Comparison of ENCODE assay signal across 18 mouse cellular contexts in genomic region chr6:132795393-132795792, GRCm38 (mm10). TPM values are rescaled to one million over a fixed set of nuclear protein-coding genes. Genes with fewer than 3 reads are reported as not detected.
A peak's percentile ranks its signal among the peaks of the same experiment; 100 is the strongest.
DNase-seq lines count a peak whose midpoint lies in the region; ATAC-seq and TF ChIP-seq lines count a peak whose summit lies in the region.
"Had no signal": no experiment of that assay in that cellular context is flagged by ENCODE, and none has a peak within 500 bp of the region (broad histone marks: within the 10 kb centered on the region; RNA-seq: fewer than 3 reads in every experiment).

No protein-coding gene starts in this region.

- TF ChIP-seq POLR2A in cerebellum, adult 2 months (IDR thresholded peaks at IDR 0.05; ENCODE audit: borderline replicate concordance, insufficient read depth, low read length), result no peak

- H3K36me3 ChIP-seq in hindbrain, embryonic 11.5 days (ENCODE audit: control insufficient read depth, insufficient read depth, low read length), result no peaks in the 10 kb centered on the region
- H3K36me3 ChIP-seq in hindbrain, postnatal 0 days (ENCODE audit: insufficient read depth, low read length), result no peaks in the 10 kb centered on the region
- no peaks in the 10 kb centered on the region for H3K36me3 ChIP-seq in liver, embryonic 11.5 days (ENCODE audit: control insufficient read depth, insufficient read depth, low read length)
- H3K36me3 ChIP-seq in stomach, embryonic 14.5 days (ENCODE audit: control insufficient read depth, insufficient read depth, low read length), result no peaks in the 10 kb centered on the region
- no peaks in the 10 kb centered on the region for H3K36me3 ChIP-seq in liver, postnatal 0 days (replicated peaks; ENCODE audit: insufficient read depth, low read length)
- H3K36me3 ChIP-seq: liver, embryonic 13.5 days had no signal

- TF ChIP-seq EP300 in liver, postnatal 0 days (IDR thresholded peaks at IDR 0.05; ENCODE audit: low read depth), result no peak

- no peak overlapping the region for H3K9ac ChIP-seq in hindbrain, embryonic 11.5 days (ENCODE audit: low read depth, low read length)
- no peak overlapping the region for H3K9ac ChIP-seq in hindbrain, postnatal 0 days (replicated peaks; ENCODE audit: low read length)
- no peak overlapping the region for H3K9ac ChIP-seq in liver, embryonic 11.5 days (ENCODE audit: low read depth, low read length)
- H3K9ac ChIP-seq in stomach, embryonic 14.5 days (replicated peaks; ENCODE audit: low read depth, low read length), result no peak overlapping the region
- no peak overlapping the region for H3K9ac ChIP-seq in liver, postnatal 0 days (replicated peaks)
- H3K9ac ChIP-seq: liver, embryonic 13.5 days had no signal

- no peaks in the 10 kb centered on the region for H3K27me3 ChIP-seq in hindbrain, embryonic 11.5 days (ENCODE audit: control insufficient read depth, insufficient read depth, low read length)
- no peaks in the 10 kb centered on the region for H3K27me3 ChIP-seq in hindbrain, postnatal 0 days (ENCODE audit: insufficient read depth, low read length)
- H3K27me3 ChIP-seq in liver, embryonic 11.5 days (replicated peaks; ENCODE audit: control insufficient read depth, insufficient read depth, low read length), result no peaks in the 10 kb centered on the region
- no peaks in the 10 kb centered on the region for H3K27me3 ChIP-seq in stomach, embryonic 14.5 days (ENCODE audit: control insufficient read depth, insufficient read depth, low read length)
- H3K27me3 ChIP-seq in cerebellum, adult 2 months (ENCODE audit: control insufficient read depth, insufficient read depth, low read length), result no peaks in the 10 kb centered on the region
- no peaks in the 10 kb centered on the region for H3K27me3 ChIP-seq in liver, postnatal 0 days (ENCODE audit: insufficient read depth, low read length)
- H3K27me3 ChIP-seq: liver, embryonic 13.5 days had no signal

- 15% methylated on average over 1 of the region's 1 CpGs for WGBS in hindbrain, embryonic 11.5 days
- 35% methylated on average over 1 of the region's 1 CpGs for WGBS in hindbrain, postnatal 0 days
- 35% methylated on average over 1 of the region's 1 CpGs for WGBS in liver, embryonic 11.5 days
- WGBS in stomach, embryonic 14.5 days, result 13% methylated on average over 1 of the region's 1 CpGs
- 12% methylated on average over 1 of the region's 1 CpGs for WGBS in cerebellum, adult 2 months
- WGBS in liver, postnatal 0 days (ENCODE audit: insufficient replicate concordance), result 17% methylated on average over 1 of the region's 1 CpGs

- H3K4me1 ChIP-seq in hindbrain, embryonic 11.5 days (replicated peaks; ENCODE audit: control insufficient read depth, insufficient read depth, low read length), result no peaks in the 10 kb centered on the region
- no peaks in the 10 kb centered on the region for H3K4me1 ChIP-seq in hindbrain, postnatal 0 days (ENCODE audit: insufficient read depth, low read length)
- no peaks in the 10 kb centered on the region for H3K4me1 ChIP-seq in liver, embryonic 11.5 days (replicated peaks; ENCODE audit: control insufficient read depth, insufficient read depth, low read length)
- H3K4me1 ChIP-seq in stomach, embryonic 14.5 days (ENCODE audit: control insufficient read depth, insufficient read depth, low read length), result no peaks in the 10 kb centered on the region
- H3K4me1 ChIP-seq in cerebellum, adult 2 months (ENCODE audit: control insufficient read depth, insufficient read depth, low read length), result no peaks in the 10 kb centered on the region
- no peaks in the 10 kb centered on the region for H3K4me1 ChIP-seq in liver, postnatal 0 days (ENCODE audit: insufficient read depth)
- H3K4me1 ChIP-seq: liver, embryonic 13.5 days had no signal

- TF ChIP-seq CTCF in hindbrain, postnatal 0 days (IDR thresholded peaks at IDR 0.05; ENCODE audit: low read depth), result no peak
- no peak for TF ChIP-seq CTCF in cerebellum, adult 2 months (IDR thresholded peaks at IDR 0.05; ENCODE audit: borderline replicate concordance, insufficient read depth, low read depth, low read length)
- TF ChIP-seq CTCF in liver, postnatal 0 days (IDR thresholded peaks at IDR 0.05; ENCODE audit: low read depth), result no peak

- ATAC-seq in hindbrain, embryonic 11.5 days (ENCODE audit: low FRiP score), result no peak
- ATAC-seq in hindbrain, postnatal 0 days, result no peak
- ATAC-seq in liver, embryonic 11.5 days (replicated peaks; ENCODE audit: low FRiP score), result peak; percentile 41; the same call in 1 of the 2 replicates
- ATAC-seq in stomach, embryonic 14.5 days (ENCODE audit: insufficient number of reproducible peaks, insufficient read depth, low FRiP score, low read depth), result peak; percentile 58; the same call in 1 of the 2 replicates
- ATAC-seq in liver, postnatal 0 days, result no peak

- no peak overlapping the region for H3K4me2 ChIP-seq in hindbrain, embryonic 11.5 days (replicated peaks; ENCODE audit: low read depth, low read length)
- no peak overlapping the region for H3K4me2 ChIP-seq in hindbrain, postnatal 0 days (ENCODE audit: low read depth, low read length)
- H3K4me2 ChIP-seq in liver, embryonic 11.5 days, result no peak overlapping the region
- H3K4me2 ChIP-seq in stomach, embryonic 14.5 days (replicated peaks; ENCODE audit: low read depth, low read length), result no peak overlapping the region
- H3K4me2 ChIP-seq in liver, postnatal 0 days (ENCODE audit: low read depth, low read length), result no peak overlapping the region
- H3K4me2 ChIP-seq: liver, embryonic 13.5 days had no signal

- H3K9me3 ChIP-seq in hindbrain, embryonic 11.5 days (ENCODE audit: control insufficient read depth, low read length), result no peaks in the 10 kb centered on the region
- peaks cover 14% of the 10 kb centered on the region; the same call in 1 of the 2 replicates for H3K9me3 ChIP-seq in hindbrain, postnatal 0 days (ENCODE audit: low read length)
- peaks cover 6% of the 10 kb centered on the region; the same call in 1 of the 2 replicates for H3K9me3 ChIP-seq in liver, embryonic 11.5 days (ENCODE audit: control insufficient read depth, low read length)
- peaks cover 4% of the 10 kb centered on the region; the same call in 1 of the 2 replicates for H3K9me3 ChIP-seq in stomach, embryonic 14.5 days (ENCODE audit: control insufficient read depth, low read depth, low read length)
- peaks cover 3% of the 10 kb centered on the region; the same call in 1 of the 2 replicates for H3K9me3 ChIP-seq in liver, postnatal 0 days (ENCODE audit: low read length)
- H3K9me3 ChIP-seq: liver, embryonic 13.5 days had no signal

- DNase-seq in hindbrain, embryonic 11.5 days (ENCODE audit: low spot score), result peak; percentile 36
- DNase-seq in hindbrain, postnatal 0 days (ENCODE audit: low spot score), result no peak
- DNase-seq in liver, embryonic 11.5 days (ENCODE audit: low spot score), result no peak
- no peak for DNase-seq in liver
- peak; percentile 67 for DNase-seq in embryo, embryonic 11 days
- DNase-seq in cerebellum, adult 2 months, result no peak
- DNase-seq in liver, postnatal 0 days, result no peak
- DNase-seq: cerebellum, adult 11-12 months; layer of hippocampus, adult 9-11 months; liver, embryonic 13.5 days; thymus, postnatal 36 days had no signal

- no peak overlapping the region for H3K4me3 ChIP-seq in hindbrain, embryonic 11.5 days (ENCODE audit: low read depth, low read length)
- no peak overlapping the region for H3K4me3 ChIP-seq in hindbrain, postnatal 0 days (ENCODE audit: low read length)
- no peak overlapping the region for H3K4me3 ChIP-seq in liver, embryonic 11.5 days (ENCODE audit: low read depth, low read length)
- no peak overlapping the region for H3K4me3 ChIP-seq in stomach, embryonic 14.5 days (ENCODE audit: low read depth, low read length)
- H3K4me3 ChIP-seq in cerebellum, adult 2 months (replicated peaks; ENCODE audit: insufficient read depth, low read depth, low read length), result no peak overlapping the region
- H3K4me3 ChIP-seq in liver, postnatal 0 days (ENCODE audit: low read depth, low read length), result no peak overlapping the region
- H3K4me3 ChIP-seq: liver, embryonic 13.5 days; myocyte had no signal

- no peak overlapping the region for H3K27ac ChIP-seq in hindbrain, embryonic 11.5 days (ENCODE audit: low read depth, low read length)
- H3K27ac ChIP-seq in hindbrain, postnatal 0 days, result no peak overlapping the region
- H3K27ac ChIP-seq in liver, embryonic 11.5 days (ENCODE audit: low read depth, low read length), result no peak overlapping the region
- H3K27ac ChIP-seq in stomach, embryonic 14.5 days (ENCODE audit: low read length), result no peak overlapping the region
- H3K27ac ChIP-seq in cerebellum, adult 2 months (ENCODE audit: insufficient read depth, low read length), result no peak overlapping the region
- no peak overlapping the region for H3K27ac ChIP-seq in liver, postnatal 0 days (ENCODE audit: low read depth)
- H3K27ac ChIP-seq: liver, embryonic 13.5 days had no signal

RNA-seq across cellular contexts. Expression of gene Tas2r117, which starts 7.2 kb away (rescaled TPM):
- polyA plus RNA-seq in hindbrain, embryonic 11.5 days (2014; fragmentation: Nextera tagmentation; extraction: Ambion mirVana), result not detected in 2 replicates
- not detected in 2 replicates for total RNA-seq in hindbrain, postnatal 0 days (2014; rRNA removed)
- not detected in 2 replicates for polyA plus RNA-seq in hindbrain, postnatal 0 days (2015; fragmentation: Nextera tagmentation; extraction: Ambion mirVana)
- polyA plus RNA-seq in liver, embryonic 11.5 days (2014; fragmentation: Nextera tagmentation; extraction: Ambion mirVana), result not detected in 2 replicates
- polyA plus RNA-seq in stomach, embryonic 14.5 days (2014; fragmentation: Nextera tagmentation; extraction: Ambion mirVana), result not detected in 2 replicates
- polyA plus RNA-seq in cerebellum, adult 2 months (2012; rRNA removed), result not detected in 2 replicates
- not detected in 2 replicates for polyA plus RNA-seq in liver, postnatal 0 days (2015; fragmentation: Nextera tagmentation; extraction: Ambion mirVana)
- total RNA-seq: granulocyte monocyte progenitor cell, adult 5-6 weeks; left cerebral cortex, postnatal 14 days; megakaryocyte, adult 5-6 weeks had no signal
- polyA plus RNA-seq: cortical plate, adult 2 months; heart, postnatal 0 days; liver, embryonic 13.5 days; myocyte had no signal

RNA-seq across cellular contexts. Expression of gene Tas2r136, which starts 17.4 kb away (rescaled TPM):
- not detected in 2 replicates for polyA plus RNA-seq in hindbrain, embryonic 11.5 days (2014; fragmentation: Nextera tagmentation; extraction: Ambion mirVana)
- not detected in 2 replicates for total RNA-seq in hindbrain, postnatal 0 days (2014; rRNA removed)
- not detected in 2 replicates for polyA plus RNA-seq in hindbrain, postnatal 0 days (2015; fragmentation: Nextera tagmentation; extraction: Ambion mirVana)
- not detected in 2 replicates for polyA plus RNA-seq in liver, embryonic 11.5 days (2014; fragmentation: Nextera tagmentation; extraction: Ambion mirVana)
- not detected in 2 replicates for polyA plus RNA-seq in stomach, embryonic 14.5 days (2014; fragmentation: Nextera tagmentation; extraction: Ambion mirVana)
- polyA plus RNA-seq in cerebellum, adult 2 months (2012; rRNA removed), result not detected in 2 replicates
- polyA plus RNA-seq in liver, postnatal 0 days (2015; fragmentation: Nextera tagmentation; extraction: Ambion mirVana), result not detected in 2 replicates
- total RNA-seq: granulocyte monocyte progenitor cell, adult 5-6 weeks; left cerebral cortex, postnatal 14 days; megakaryocyte, adult 5-6 weeks had no signal
- polyA plus RNA-seq: cortical plate, adult 2 months; heart, postnatal 0 days; liver, embryonic 13.5 days; myocyte had no signal

RNA-seq across cellular contexts. Expression of gene Tas2r102, which starts 33.5 kb away (rescaled TPM):
- not detected in 2 replicates for polyA plus RNA-seq in hindbrain, embryonic 11.5 days (2014; fragmentation: Nextera tagmentation; extraction: Ambion mirVana)
- not detected in 2 replicates for total RNA-seq in hindbrain, postnatal 0 days (2014; rRNA removed)
- not detected in 2 replicates for polyA plus RNA-seq in hindbrain, postnatal 0 days (2015; fragmentation: Nextera tagmentation; extraction: Ambion mirVana)
- polyA plus RNA-seq in liver, embryonic 11.5 days (2014; fragmentation: Nextera tagmentation; extraction: Ambion mirVana), result not detected in 2 replicates
- polyA plus RNA-seq in stomach, embryonic 14.5 days (2014; fragmentation: Nextera tagmentation; extraction: Ambion mirVana), result not detected in 2 replicates
- polyA plus RNA-seq in cerebellum, adult 2 months (2012; rRNA removed), result not detected in 2 replicates
- polyA plus RNA-seq in liver, postnatal 0 days (2015; fragmentation: Nextera tagmentation; extraction: Ambion mirVana), result not detected in 2 replicates
- total RNA-seq: granulocyte monocyte progenitor cell, adult 5-6 weeks; left cerebral cortex, postnatal 14 days; megakaryocyte, adult 5-6 weeks had no signal
- polyA plus RNA-seq: cortical plate, adult 2 months; heart, postnatal 0 days; liver, embryonic 13.5 days; myocyte had no signal

RNA-seq across cellular contexts. Expression of gene Tas2r124, which starts 40.9 kb away (rescaled TPM):
- not detected in 2 replicates for polyA plus RNA-seq in hindbrain, embryonic 11.5 days (2014; fragmentation: Nextera tagmentation; extraction: Ambion mirVana)
- total RNA-seq in hindbrain, postnatal 0 days (2014; rRNA removed), result not detected in 2 replicates
- not detected in 2 replicates for polyA plus RNA-seq in hindbrain, postnatal 0 days (2015; fragmentation: Nextera tagmentation; extraction: Ambion mirVana)
- not detected in 2 replicates for polyA plus RNA-seq in liver, embryonic 11.5 days (2014; fragmentation: Nextera tagmentation; extraction: Ambion mirVana)
- polyA plus RNA-seq in stomach, embryonic 14.5 days (2014; fragmentation: Nextera tagmentation; extraction: Ambion mirVana), result not detected in 2 replicates
- not detected in 2 replicates for polyA plus RNA-seq in cerebellum, adult 2 months (2012; rRNA removed)
- not detected in 2 replicates for polyA plus RNA-seq in liver, postnatal 0 days (2015; fragmentation: Nextera tagmentation; extraction: Ambion mirVana)
- total RNA-seq: granulocyte monocyte progenitor cell, adult 5-6 weeks; left cerebral cortex, postnatal 14 days; megakaryocyte, adult 5-6 weeks had no signal
- polyA plus RNA-seq: cortical plate, adult 2 months; heart, postnatal 0 days; liver, embryonic 13.5 days; myocyte had no signal

RNA-seq across cellular contexts. Expression of gene Tas2r123, which starts 51.5 kb away (rescaled TPM):
- polyA plus RNA-seq in hindbrain, embryonic 11.5 days (2014; fragmentation: Nextera tagmentation; extraction: Ambion mirVana), result not detected in 2 replicates
- total RNA-seq in hindbrain, postnatal 0 days (2014; rRNA removed), result not detected in 2 replicates
- not detected in 2 replicates for polyA plus RNA-seq in hindbrain, postnatal 0 days (2015; fragmentation: Nextera tagmentation; extraction: Ambion mirVana)
- not detected in 2 replicates for polyA plus RNA-seq in liver, embryonic 11.5 days (2014; fragmentation: Nextera tagmentation; extraction: Ambion mirVana)
- polyA plus RNA-seq in stomach, embryonic 14.5 days (2014; fragmentation: Nextera tagmentation; extraction: Ambion mirVana), result not detected in 2 replicates
- not detected in 2 replicates for polyA plus RNA-seq in cerebellum, adult 2 months (2012; rRNA removed)
- not detected in 2 replicates for polyA plus RNA-seq in liver, postnatal 0 days (2015; fragmentation: Nextera tagmentation; extraction: Ambion mirVana)
- total RNA-seq: granulocyte monocyte progenitor cell, adult 5-6 weeks; left cerebral cortex, postnatal 14 days; megakaryocyte, adult 5-6 weeks had no signal
- polyA plus RNA-seq: cortical plate, adult 2 months; heart, postnatal 0 days; liver, embryonic 13.5 days; myocyte had no signal

Comparison
In these comparisons a context has a peak if more than half of its experiments do, and no peak if none do; other contexts are left out.
1. ATAC-seq: peak in liver, embryonic 11.5 days (single experiment) and stomach, embryonic 14.5 days (single experiment); none in hindbrain, embryonic 11.5 days (single experiment), hindbrain, postnatal 0 days (single experiment) and liver, postnatal 0 days (single experiment).
2. DNase-seq: peak in hindbrain, embryonic 11.5 days (single experiment) and embryo, embryonic 11 days (single experiment); none in hindbrain, postnatal 0 days (single experiment), liver, embryonic 11.5 days (single experiment), liver (single experiment), cerebellum, adult 2 months (0 of 2) and liver, postnatal 0 days (single experiment).